Mouse (Mus musculus): ENCODE results near the gene Cyp2c23. TPM values are rescaled to one million over a fixed set of nuclear protein-coding genes. Genes with fewer than 3 reads are reported as not detected.

Cyp2c23 gene
- polyA plus RNA-seq, 1 experiment from 2014 or later, result not detected

GRCm38 (mm10) chr19:43995427-43995826, 33.6 kb downstream of the Cyp2c23 start:
- Histone ChIP-seq H3K27ac (replicated peaks) (no peak overlapping the region), H3K27me3 (no peaks in the 10 kb centered on the region), H3K36me3 (no peaks in the 10 kb centered on the region), H3K4me2 (replicated peaks) (no peak overlapping the region), H3K4me1 (no peaks in the 10 kb centered on the region), H3K9ac (no peak overlapping the region), H3K9me3 (replicated peaks) (no peaks in the 10 kb centered on the region), H3K4me3 (replicated peaks) (no peak overlapping the region)
- no peak for ATAC-seq (ENCODE audit: insufficient number of reproducible peaks, low FRiP score, low TSS enrichment, low read depth)
- WGBS, result 74% methylated on average over 7 of the region's 7 CpGs

GRCm38 (mm10) chr19:43992464-43992863, 36.5 kb downstream of the Cyp2c23 start:
- Histone ChIP-seq H3K9me3 (replicated peaks) (no peaks in the 10 kb centered on the region), H3K36me3 (no peaks in the 10 kb centered on the region), H3K9ac (no peak overlapping the region), H3K4me3 (replicated peaks) (no peak overlapping the region), H3K27ac (replicated peaks) (no peak overlapping the region), H3K4me1 (no peaks in the 10 kb centered on the region), H3K27me3 (no peaks in the 10 kb centered on the region), H3K4me2 (replicated peaks) (no peak overlapping the region)
- no peak for ATAC-seq (ENCODE audit: insufficient number of reproducible peaks, low FRiP score, low TSS enrichment, low read depth)
- WGBS, result 67% methylated on average over 4 of the region's 4 CpGs

- 73% methylated on average over 8 of the region's 8 CpGs for WGBS
- 0 out of 2 replicates have a peak, but pooled peaks cover 5% of the 10 kb centered on the region for H3K4me1 ChIP-seq
- no peak overlapping the region for H3K4me2 ChIP-seq (replicated peaks)
- H3K9me3 ChIP-seq (replicated peaks), result no peaks in the 10 kb centered on the region
- no peak for ATAC-seq (ENCODE audit: insufficient number of reproducible peaks, low FRiP score, low TSS enrichment, low read depth)
- H3K4me3 ChIP-seq (replicated peaks), result no peak overlapping the region
- peaks cover 14% of the 10 kb centered on the region for H3K27me3 ChIP-seq
- no peak overlapping the region for H3K27ac ChIP-seq (replicated peaks)
- no peak overlapping the region for H3K9ac ChIP-seq
- H3K36me3 ChIP-seq, result no peaks in the 10 kb centered on the region
Measured at GRCm38 (mm10) chr19:43990362-43990761, 38.6 kb downstream of the Cyp2c23 start.

GRCm38 (mm10) chr19:43986069-43986794, 42.8 kb downstream of the Cyp2c23 start, which contains the start of gene Cpn1:
Cpn1 (minus strand) TSS chr19:43986556.
- ATAC-seq (ENCODE audit: insufficient number of reproducible peaks, low FRiP score, low TSS enrichment, low read depth), result no peak
- peaks cover 18% of the 10 kb centered on the region for H3K27me3 ChIP-seq
- 0 out of 2 replicates have a peak, but pooled peaks cover 5% of the 10 kb centered on the region for H3K4me1 ChIP-seq
- no peak within 1 kb of the TSS for H3K4me3 ChIP-seq (replicated peaks)
- H3K9ac ChIP-seq, result no peak within 1 kb of the TSS
- H3K36me3 ChIP-seq, result no peaks in the 10 kb centered on the region
- H3K4me2 ChIP-seq (replicated peaks), result no peak within 1 kb of the TSS
- H3K27ac ChIP-seq (replicated peaks), result no peak within 1 kb of the TSS
- H3K9me3 ChIP-seq (replicated peaks), result no peaks in the 10 kb centered on the region
- WGBS, result 17% methylated on average over 30 of the region's 30 CpGs

- ATAC-seq (ENCODE audit: insufficient number of reproducible peaks, low FRiP score, low TSS enrichment, low read depth), result no peak
- 83% methylated on average over 5 of the region's 5 CpGs for WGBS
Measured at GRCm38 (mm10) chr19:43981992-43982391, 47.0 kb downstream of the Cyp2c23 start.

GRCm38 (mm10) chr19:43980711-43981110, 48.3 kb downstream of the Cyp2c23 start:
- H3K36me3 ChIP-seq, result no peaks in the 10 kb centered on the region
- no peak overlapping the region for H3K27ac ChIP-seq (replicated peaks)
- no peak overlapping the region for H3K4me2 ChIP-seq (replicated peaks)
- WGBS, result 92% methylated on average over 17 of the region's 17 CpGs
- H3K27me3 ChIP-seq, result peaks cover 4% of the 10 kb centered on the region; the same call in 1 of the 2 replicates
- no peak for ATAC-seq (ENCODE audit: insufficient number of reproducible peaks, low FRiP score, low TSS enrichment, low read depth)
- no peak overlapping the region for H3K4me3 ChIP-seq (replicated peaks)
- H3K9ac ChIP-seq, result no peak overlapping the region
- H3K9me3 ChIP-seq (replicated peaks), result no peaks in the 10 kb centered on the region
- H3K4me1 ChIP-seq, result no peaks in the 10 kb centered on the region

More at GRCm38 (mm10) chr19:43981992-43982391, 47.0 kb downstream of the Cyp2c23 start:
- no peak overlapping the region for H3K27ac ChIP-seq (replicated peaks)
- H3K9me3 ChIP-seq (replicated peaks), result no peaks in the 10 kb centered on the region
- H3K4me3 ChIP-seq (replicated peaks), result no peak overlapping the region
- H3K36me3 ChIP-seq, result no peaks in the 10 kb centered on the region
- no peak overlapping the region for H3K4me2 ChIP-seq (replicated peaks)
- H3K4me1 ChIP-seq, result 0 out of 2 replicates have a peak, but pooled peaks cover 5% of the 10 kb centered on the region
- no peak overlapping the region for H3K9ac ChIP-seq
- H3K27me3 ChIP-seq, result peaks cover 15% of the 10 kb centered on the region

- 71% methylated on average over 3 of the region's 3 CpGs for WGBS
- no peak for ATAC-seq (ENCODE audit: insufficient number of reproducible peaks, low FRiP score, low TSS enrichment, low read depth)
- Histone ChIP-seq H3K4me3 (replicated peaks) (no peak overlapping the region), H3K36me3 (no peaks in the 10 kb centered on the region), H3K27ac (replicated peaks) (no peak overlapping the region), H3K4me2 (replicated peaks) (no peak overlapping the region), H3K9me3 (replicated peaks) (no peaks in the 10 kb centered on the region), H3K4me1 (no peaks in the 10 kb centered on the region), H3K9ac (no peak overlapping the region), H3K27me3 (no peaks in the 10 kb centered on the region)
Measured at GRCm38 (mm10) chr19:43977799-43978198, 51.2 kb downstream of the Cyp2c23 start.

- H3K27me3 ChIP-seq, result no peaks in the 10 kb centered on the region
- no peak overlapping the region for H3K9ac ChIP-seq
- H3K4me1 ChIP-seq, result no peaks in the 10 kb centered on the region
- H3K9me3 ChIP-seq (replicated peaks), result no peaks in the 10 kb centered on the region
- H3K27ac ChIP-seq (replicated peaks), result no peak overlapping the region
- H3K36me3 ChIP-seq, result no peaks in the 10 kb centered on the region
- ATAC-seq (ENCODE audit: insufficient number of reproducible peaks, low FRiP score, low TSS enrichment, low read depth), result no peak
- H3K4me3 ChIP-seq (replicated peaks), result no peak overlapping the region
- no peak overlapping the region for H3K4me2 ChIP-seq (replicated peaks)
- 68% methylated on average over 6 of the region's 6 CpGs for WGBS
Measured at GRCm38 (mm10) chr19:43976661-43977060, 52.3 kb downstream of the Cyp2c23 start.

- ATAC-seq (ENCODE audit: insufficient number of reproducible peaks, low FRiP score, low TSS enrichment, low read depth), result no peak
- Histone ChIP-seq H3K4me1 (no peaks in the 10 kb centered on the region), H3K4me3 (replicated peaks) (no peak overlapping the region), H3K4me2 (replicated peaks) (no peak overlapping the region), H3K27me3 (no peaks in the 10 kb centered on the region), H3K36me3 (no peaks in the 10 kb centered on the region), H3K9me3 (replicated peaks) (no peaks in the 10 kb centered on the region), H3K27ac (replicated peaks) (no peak overlapping the region), H3K9ac (no peak overlapping the region)
- WGBS, result 84% methylated on average over 6 of the region's 6 CpGs
Measured at GRCm38 (mm10) chr19:43974221-43974620, 54.8 kb downstream of the Cyp2c23 start.

- Histone ChIP-seq H3K4me3 (replicated peaks) (no peak overlapping the region), H3K9me3 (replicated peaks) (no peaks in the 10 kb centered on the region), H3K27ac (replicated peaks) (no peak overlapping the region), H3K36me3 (no peaks in the 10 kb centered on the region), H3K9ac (no peak overlapping the region), H3K4me2 (replicated peaks) (no peak overlapping the region), H3K27me3 (no peaks in the 10 kb centered on the region), H3K4me1 (no peaks in the 10 kb centered on the region)
- 81% methylated on average over 9 of the region's 9 CpGs for WGBS
- ATAC-seq (ENCODE audit: insufficient number of reproducible peaks, low FRiP score, low TSS enrichment, low read depth), result no peak
Measured at GRCm38 (mm10) chr19:43973711-43974110, 55.3 kb downstream of the Cyp2c23 start.

GRCm38 (mm10) chr19:43972129-43972528, 56.9 kb downstream of the Cyp2c23 start:
- Histone ChIP-seq H3K9ac (no peak overlapping the region), H3K27me3 (no peaks in the 10 kb centered on the region), H3K4me1 (no peaks in the 10 kb centered on the region), H3K27ac (replicated peaks) (no peak overlapping the region), H3K36me3 (no peaks in the 10 kb centered on the region), H3K9me3 (replicated peaks) (no peaks in the 10 kb centered on the region), H3K4me2 (replicated peaks) (no peak overlapping the region), H3K4me3 (replicated peaks) (no peak overlapping the region)
- no peak for ATAC-seq (ENCODE audit: insufficient number of reproducible peaks, low FRiP score, low TSS enrichment, low read depth)
- 91% methylated on average over 8 of the region's 8 CpGs for WGBS
